Mouse (Mus musculus): ENCODE results near the gene Fam131c.

GRCm38 (mm10) chr4:141362937-141363548, 5.0 kb upstream of the Fam131c start:
- peak; percentile 72 for TF ChIP-seq CTCF (IDR thresholded peaks at IDR 0.05; ENCODE audit: control insufficient read depth, insufficient read depth, low read length)
- TF ChIP-seq POLR2A (IDR thresholded peaks at IDR 0.05; ENCODE audit: borderline replicate concordance, control insufficient read depth, low read depth, low read length): no peak
